Mouse (Mus musculus) layer of hippocampus, postnatal 14 days (tissue): Measurements from ENCODE around the gene Fxn. TPM values are rescaled to one million over a fixed set of nuclear protein-coding genes. Genes with fewer than 3 reads are reported as not detected.
A peak's percentile ranks its signal among the peaks of the same experiment; 100 is the strongest.

Source experiments
- DNase-seq, 2 experiments: peaks; one replicate each; pipeline ENCODE4 v3.0.0; 2021 to 2022; ENCODE audit warnings: low spot score in 2 of 2, mixed read lengths in 1 of 2
- total RNA-seq, 2 experiments: library from RNA; stranded (reverse); gene quantifications; 2 replicates each; pipeline ENCODE4 v1.2.3; 2021

Gene Fxn
- total RNA-seq, 2 experiments from 2014 or later = 8.3 to 8.8 TPM

GRCm38 (mm10) chr19:24301768-24302148 is 21.4 kb upstream of the Fxn start:
- no peak for DNase-seq

- DNase-seq = peak; percentile 73 to 83
Measured at GRCm38 (mm10) chr19:24300994-24301767, 20.8 kb upstream of the Fxn start.

- no peak for DNase-seq
Measured at GRCm38 (mm10) chr19:24293537-24293936, 13.1 kb upstream of the Fxn start.

- peak in 1 of 2 experiments; percentile 39 for DNase-seq
Measured at GRCm38 (mm10) chr19:24284187-24284586, 3.8 kb upstream of the Fxn start.

- DNase-seq = no peak
Measured at GRCm38 (mm10) chr19:24281288-24281980, 1.0 kb upstream of the Fxn start.

GRCm38 (mm10) chr19:24279706-24280600 is 452 bp downstream of the Fxn start:
- peak; percentile 68 to 82 for DNase-seq

- DNase-seq = no peak
Measured at GRCm38 (mm10) chr19:24278859-24279258, 1.5 kb downstream of the Fxn start.

GRCm38 (mm10) chr19:24274281-24274680 is 6.1 kb downstream of the Fxn start:
- no peak for DNase-seq

GRCm38 (mm10) chr19:24271746-24272426 is 8.5 kb downstream of the Fxn start:
- peak; percentile 73 to 78 for DNase-seq

- DNase-seq = peak in 1 of 2 experiments; percentile 28
Measured at GRCm38 (mm10) chr19:24271326-24271725, 9.1 kb downstream of the Fxn start.

- DNase-seq = peak in 1 of 2 experiments; percentile 37
Measured at GRCm38 (mm10) chr19:24268531-24268930, 11.9 kb downstream of the Fxn start.

GRCm38 (mm10) chr19:24266046-24266830 is 14.2 kb downstream of the Fxn start:
- no peak for DNase-seq

- DNase-seq = peak; percentile 73 to 84
Measured at GRCm38 (mm10) chr19:24264991-24265390, 15.4 kb downstream of the Fxn start.

GRCm38 (mm10) chr19:24262736-24263135 is 17.7 kb downstream of the Fxn start:
- DNase-seq = no peak

- peak in 1 of 2 experiments; percentile 30 for DNase-seq
Measured at GRCm38 (mm10) chr19:24259390-24260351, 20.7 kb downstream of the Fxn start.

GRCm38 (mm10) chr19:24258368-24258767 is 22.0 kb downstream of the Fxn start:
- DNase-seq = no peak

- DNase-seq = no peak
Measured at GRCm38 (mm10) chr19:24257962-24258361, 22.4 kb downstream of the Fxn start.

- no peak for DNase-seq
Measured at GRCm38 (mm10) chr19:24253657-24254260, 26.6 kb downstream of the Fxn start.
